Mouse (Mus musculus) embryonic facial prominence, embryonic 11.5 days (tissue): Measurements from ENCODE around the gene Dlx4. TPM values are rescaled to one million over a fixed set of nuclear protein-coding genes. Genes with fewer than 3 reads are reported as not detected.

ENCODE experiments used
- ATAC-seq: fragments of 200-750 bp; cut with Nextera tagmentation; replicated peaks from 2 replicates; pipeline ENCODE4 v1.8.0; 2017; ENCODE audit warnings: low read depth; ENCODE audit not compliant: insufficient number of reproducible peaks, low FRiP score, low TSS enrichment
- DNase-seq: peaks from one replicate; pipeline ENCODE4 v3.0.0-alpha.2; 2015; ENCODE audit warnings: low spot score
- H3K27ac ChIP-seq: fragments of 300-500 bp; sonication (generic); replicated peaks from 2 replicates; pipeline ENCODE4 v1.5.1; 2014; ENCODE audit warnings: mild to moderate bottlenecking, low read depth, low read length, control low read depth
- H3K27me3 ChIP-seq: fragments of 300-500 bp; sonication (generic); 2 replicates; pipeline ENCODE4 v1.6.1; 2014; ENCODE audit warnings: mild to moderate bottlenecking, low read length, moderate library complexity, mixed read lengths; ENCODE audit not compliant: control insufficient read depth, insufficient read depth
- H3K36me3 ChIP-seq: fragments of 300-500 bp; sonication (generic); replicated peaks from 2 replicates; pipeline ENCODE4 v1.6.1; 2014; ENCODE audit warnings: low read depth, mild to moderate bottlenecking, low read length, moderate library complexity, mixed read lengths; ENCODE audit not compliant: control insufficient read depth, insufficient read depth
- H3K4me1 ChIP-seq: fragments of 300-500 bp; sonication (generic); 2 replicates; pipeline ENCODE4 v1.6.1; 2014; ENCODE audit warnings: low read length, mixed read lengths; ENCODE audit not compliant: control insufficient read depth, insufficient read depth
- H3K4me2 ChIP-seq: fragments of 300-500 bp; sonication (generic); 2 replicates; pipeline ENCODE4 v1.6.1; 2014; ENCODE audit warnings: low read depth, mild to moderate bottlenecking, control low read depth, low read length, moderate library complexity
- H3K4me3 ChIP-seq: fragments of 300-500 bp; sonication (generic); 2 replicates; pipeline ENCODE4 v1.5.1; 2014; ENCODE audit warnings: low read depth, low read length, control low read depth
- H3K9ac ChIP-seq: fragments of 300-500 bp; sonication (generic); replicated peaks from 2 replicates; pipeline ENCODE4 v1.6.1; 2014; ENCODE audit warnings: mild to moderate bottlenecking, control low read depth, low read length
- H3K9me3 ChIP-seq: fragments of 300-500 bp; sonication (generic); replicated peaks from 2 replicates; pipeline ENCODE4 v1.6.1; 2016; ENCODE audit warnings: mild to moderate bottlenecking, low read length, inconsistent platforms, mixed read lengths; ENCODE audit not compliant: control insufficient read depth
- WGBS: fragments of 180-500 bp; shearing (Covaris S2); extraction: QIAGEN DNeasy Blood & Tissue Kit; methylation state at CpG from one replicate; pipeline ENCODE4 v1.1.7; 2014; 5-methylcytosine and 5-hydroxymethylcytosine counted together
- polyA plus RNA-seq: library from polyadenylated mRNA; unstranded; fragments of >200 nt; fragmentation: Nextera tagmentation; extraction: Ambion mirVana; gene quantifications from 2 replicates; pipeline ENCODE4 v1.2.1, GENCODE M21; 2014

Gene Dlx4
- 3.0 and 3.6 TPM in 2 replicates for polyA plus RNA-seq

GRCm38 (mm10) chr11:95145851-95146403, at the start of gene Dlx4:
Gene Dlx4, minus strand, starts transcription at chr11:95146263.
- Histone ChIP-seq H3K9me3 (no peaks in the 10 kb centered on the region), H3K27me3 (peaks cover 71% of the 10 kb centered on the region), H3K4me2 (peak within 1 kb of the TSS; percentile 91), H3K9ac (peak within 1 kb of the TSS; percentile 58), H3K36me3 (no peaks in the 10 kb centered on the region), H3K27ac (peak within 1 kb of the TSS; percentile 36; the same call in 1 of the 2 replicates), H3K4me1 (peaks cover 12% of the 10 kb centered on the region), H3K4me3 (peak within 1 kb of the TSS; percentile 41)
- DNase-seq (peak; percentile 57), ATAC-seq (no peak)
- WGBS, result under 1% methylated on average over 48 of the region's 48 CpGs

- 60% methylated on average over 11 of the region's 11 CpGs for WGBS
- no peak for ATAC-seq
- Histone ChIP-seq H3K4me2 (no peak overlapping the region), H3K4me1 (no peaks in the 10 kb centered on the region; the same call in 1 of the 2 replicates), H3K27me3 (0 out of 2 replicates have a peak, but pooled peaks cover 3% of the 10 kb centered on the region), H3K27ac (no peak overlapping the region), H3K9me3 (no peaks in the 10 kb centered on the region), H3K9ac (no peak overlapping the region), H3K36me3 (no peaks in the 10 kb centered on the region), H3K4me3 (no peak overlapping the region)
- DNase-seq, result no peak
Observed at GRCm38 (mm10) chr11:95189863-95190262, 43.8 kb upstream of the Dlx4 start.

GRCm38 (mm10) chr11:95186826-95187225, 40.8 kb upstream of the Dlx4 start:
- Histone ChIP-seq H3K9ac (no peak overlapping the region), H3K36me3 (no peaks in the 10 kb centered on the region), H3K27ac (no peak overlapping the region), H3K4me2 (no peak overlapping the region), H3K4me3 (no peak overlapping the region), H3K9me3 (no peaks in the 10 kb centered on the region), H3K4me1 (peaks cover 4% of the 10 kb centered on the region; the same call in 1 of the 2 replicates), H3K27me3 (no peaks in the 10 kb centered on the region)
- WGBS, result 99% methylated on average over 7 of the region's 7 CpGs
- DNase-seq (no peak), ATAC-seq (no peak)

GRCm38 (mm10) chr11:95185700-95186099, 39.6 kb upstream of the Dlx4 start:
- peak; percentile 60 for ATAC-seq
- no peaks in the 10 kb centered on the region for H3K27me3 ChIP-seq

GRCm38 (mm10) chr11:95184561-95184960, 38.5 kb upstream of the Dlx4 start:
- H3K9me3 ChIP-seq, result no peaks in the 10 kb centered on the region
- no peak overlapping the region for H3K27ac ChIP-seq
- 25% methylated on average over 5 of the region's 5 CpGs for whole genome bisulfite sequencing
- no peak; the same call in 1 of the 2 replicates for ATAC-seq
- no peak overlapping the region for H3K4me2 ChIP-seq
- no peaks in the 10 kb centered on the region for H3K36me3 ChIP-seq
- no peak overlapping the region for H3K4me3 ChIP-seq
- H3K4me1 ChIP-seq, result peaks cover 4% of the 10 kb centered on the region; the same call in 1 of the 2 replicates
- no peak for DNase-seq
- no peak overlapping the region for H3K9ac ChIP-seq
- no peaks in the 10 kb centered on the region for H3K27me3 ChIP-seq

More at GRCm38 (mm10) chr11:95185700-95186099, 39.6 kb upstream of the Dlx4 start:
- Histone ChIP-seq H3K9ac (no peak overlapping the region), H3K4me3 (no peak overlapping the region), H3K4me2 (no peak overlapping the region), H3K9me3 (no peaks in the 10 kb centered on the region), H3K36me3 (no peaks in the 10 kb centered on the region), H3K4me1 (peaks cover 4% of the 10 kb centered on the region; the same call in 1 of the 2 replicates), H3K27ac (no peak overlapping the region)
- WGBS, result 31% methylated on average over 11 of the region's 11 CpGs
- DNase-seq, result no peak

DNA sequence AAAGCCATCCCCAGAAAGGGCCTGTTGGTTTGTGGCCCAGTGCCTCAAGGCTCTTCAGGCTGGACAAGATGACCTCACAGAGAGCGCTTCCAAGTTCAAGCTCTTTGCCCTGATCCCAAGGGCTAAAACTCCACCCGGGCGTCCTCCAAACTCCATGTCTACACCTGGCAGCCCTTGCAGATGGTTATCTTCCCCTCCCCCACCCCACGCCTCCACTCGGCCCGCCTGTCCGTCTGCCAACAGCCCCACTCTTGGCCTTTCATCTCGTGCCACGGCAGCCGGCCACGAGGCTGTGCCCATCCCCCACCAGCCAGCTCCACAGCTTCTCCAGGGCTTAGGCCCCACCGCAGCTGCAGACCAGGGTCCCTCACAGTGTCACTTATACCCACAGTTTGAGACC, 33.2 kb upstream of the Dlx4 start:
- Histone ChIP-seq H3K27ac (no peak overlapping the region), H3K36me3 (no peaks in the 10 kb centered on the region), H3K4me3 (no peak overlapping the region), H3K9me3 (no peaks in the 10 kb centered on the region), H3K4me1 (no peaks in the 10 kb centered on the region; the same call in 1 of the 2 replicates), H3K4me2 (no peak overlapping the region), H3K9ac (no peak overlapping the region), H3K27me3 (no peaks in the 10 kb centered on the region)
- ATAC-seq (no peak), DNase-seq (no peak)
- WGBS, result 69% methylated on average over 12 of the region's 12 CpGs

- no peaks in the 10 kb centered on the region for H3K9me3 ChIP-seq
- no peak overlapping the region for H3K27ac ChIP-seq
- H3K36me3 ChIP-seq, result no peaks in the 10 kb centered on the region
- H3K27me3 ChIP-seq, result no peaks in the 10 kb centered on the region
- no peak overlapping the region for H3K4me3 ChIP-seq
- no peaks in the 10 kb centered on the region for H3K4me1 ChIP-seq
- DNase-seq (no peak), ATAC-seq (no peak)
- 62% methylated on average over 5 of the region's 5 CpGs for WGBS
- H3K4me2 ChIP-seq, result no peak overlapping the region
- H3K9ac ChIP-seq, result no peak overlapping the region
Observed at GRCm38 (mm10) chr11:95165857-95166256, 19.8 kb upstream of the Dlx4 start.

- Histone ChIP-seq H3K4me2 (no peak overlapping the region), H3K4me1 (no peaks in the 10 kb centered on the region), H3K4me3 (no peak overlapping the region), H3K9ac (no peak overlapping the region), H3K27me3 (no peaks in the 10 kb centered on the region), H3K36me3 (no peaks in the 10 kb centered on the region), H3K9me3 (no peaks in the 10 kb centered on the region), H3K27ac (no peak overlapping the region)
- DNase-seq (no peak), ATAC-seq (no peak)
- WGBS, result 74% methylated on average over 4 of the region's 4 CpGs
Observed at GRCm38 (mm10) chr11:95161708-95162107, 15.6 kb upstream of the Dlx4 start.
